Mouse (Mus musculus) ovary, adult 2 months (tissue): Measurements from ENCODE around the gene Tnfrsf4. TPM values are rescaled to one million over a fixed set of nuclear protein-coding genes. Genes with fewer than 3 reads are reported as not detected.

Experiments
- polyA plus RNA-seq: library from polyadenylated mRNA; depleted of rRNA; stranded (reverse); fragments of >200 nt; gene quantifications from 2 replicates; pipeline ENCODE4 v1.2.3, GENCODE M21; 2012; rRNA removed

Gene Tnfrsf4
- polyA plus RNA-seq = 3.9 and 6.8 TPM in 2 replicates

DNA sequence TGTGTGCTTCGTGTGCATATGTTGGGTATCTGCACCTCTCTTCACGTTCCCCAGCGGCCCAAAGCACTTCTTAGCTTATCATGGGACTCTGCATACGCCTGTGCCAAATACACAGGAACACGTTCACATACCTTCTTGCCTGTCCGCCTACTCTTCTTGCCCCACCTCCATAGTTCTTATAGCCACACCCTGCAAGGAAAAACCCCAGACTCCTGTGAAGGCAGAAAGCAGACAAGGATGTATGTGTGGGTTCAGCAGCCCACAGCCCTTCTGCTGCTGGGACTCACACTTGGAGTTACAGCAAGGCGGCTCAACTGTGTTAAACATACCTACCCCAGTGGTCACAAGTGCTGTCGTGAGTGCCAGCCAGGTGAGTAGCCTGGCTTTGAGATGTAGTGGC is at the start of gene Tnfrsf4:
Gene Tnfrsf4 (plus strand): TSS at position 207 of the 400 bp plus-strand sequence.

DNA sequence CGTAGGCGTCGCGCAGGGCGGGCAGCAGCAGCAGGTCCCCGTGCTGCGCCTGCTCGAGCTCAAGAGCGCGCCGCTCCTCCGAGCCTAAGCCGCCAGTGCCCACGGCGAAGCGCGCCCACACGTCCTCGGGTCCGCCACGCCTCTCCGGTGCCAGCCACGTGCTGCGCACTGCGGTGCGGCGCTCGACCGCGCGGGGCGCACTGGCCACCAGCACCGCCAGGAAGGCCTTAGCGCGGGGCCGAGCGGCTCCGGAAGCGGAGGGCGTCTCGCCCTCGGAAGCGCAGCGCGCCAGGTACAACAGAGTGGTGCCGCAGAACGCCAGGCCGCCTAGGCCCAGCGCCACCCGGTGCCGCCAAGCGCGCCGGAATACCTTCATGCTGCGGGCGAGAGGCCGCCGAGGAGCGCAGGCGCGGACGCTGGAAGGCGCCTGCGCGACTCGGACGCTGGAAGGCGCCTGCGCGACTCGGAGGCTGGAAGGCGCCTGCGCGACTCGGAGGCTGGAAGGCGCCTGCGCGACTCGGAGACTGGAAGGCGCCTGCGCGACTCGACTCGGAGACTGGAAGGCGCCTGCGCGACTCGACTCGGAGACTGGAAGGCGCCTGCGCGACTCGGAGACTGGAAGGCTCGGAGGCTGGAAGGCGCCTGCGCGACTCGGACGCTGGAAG is 21.3 kb upstream of the Tnfrsf4 start, which contains the start of the genes B3galt6 and Sdf4:
Gene B3galt6 (minus strand): TSS at position 409 of the 665 bp plus-strand sequence.
Gene Sdf4 (plus strand): TSS at position 632 of the 665 bp plus-strand sequence.

DNA sequence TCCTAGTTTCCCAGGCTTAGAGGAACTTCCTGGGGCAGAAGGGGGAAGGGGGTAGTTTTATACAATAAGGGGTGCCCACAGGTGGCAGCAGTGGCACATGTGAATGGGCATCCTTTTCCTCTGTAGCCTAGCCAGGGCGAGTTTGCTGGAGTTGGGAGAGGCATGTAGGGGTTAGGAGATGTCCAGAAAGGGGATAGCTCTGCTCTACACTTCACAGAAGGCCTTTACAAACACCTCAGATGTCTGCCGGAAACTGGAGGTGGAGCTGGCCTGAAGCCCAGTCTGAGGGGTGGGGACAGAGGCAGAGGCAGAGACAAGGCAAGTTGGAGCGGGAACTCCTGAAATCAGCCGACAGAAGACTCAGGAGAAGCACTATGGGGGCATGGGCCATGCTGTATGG is 12.4 kb downstream of the Tnfrsf4 start, which contains the start of gene Tnfrsf18:
Gene Tnfrsf18 (plus strand): TSS at position 152 of the 400 bp plus-strand sequence.

DNA sequence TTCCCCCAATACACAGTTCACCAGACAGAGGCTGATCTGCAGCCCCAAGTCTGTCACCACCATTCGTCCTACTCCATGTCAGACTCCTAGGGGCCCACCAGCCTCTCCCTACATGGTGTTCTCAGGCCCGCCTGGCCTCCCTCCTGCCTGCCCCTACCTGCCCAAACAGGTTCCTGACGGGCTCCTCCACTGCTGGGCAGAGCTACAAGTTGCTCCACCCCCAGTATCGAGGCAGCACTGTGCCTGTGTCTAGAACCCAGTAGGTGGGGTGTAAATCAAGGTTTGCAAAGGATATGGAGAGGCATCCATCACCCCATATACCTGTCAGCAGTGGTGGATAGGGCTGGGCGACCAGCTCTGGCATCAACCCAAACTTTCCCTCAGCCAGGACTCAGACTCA is 45.6 kb downstream of the Tnfrsf4 start, which contains the start of gene Ttll10:
Gene Ttll10 (minus strand): TSS at position 154 of the 400 bp plus-strand sequence.

Other genes with a start within 250 kb of the Tnfrsf4 start
- 38.0 and 45.5 TPM in 2 replicates for gene Vwa1, start 239.1 kb upstream of the Tnfrsf4 start, polyA plus RNA-seq
- gene Tmem88b, start 228.0 kb upstream of the Tnfrsf4 start, polyA plus RNA-seq = 0.81 and 0.84 TPM in 2 replicates
- 7.0 and 7.3 TPM in 2 replicates for gene Ankrd65, start 223.4 kb upstream of the Tnfrsf4 start, polyA plus RNA-seq
- gene Mrpl20, start 211.0 kb upstream of the Tnfrsf4 start, polyA plus RNA-seq = 47.9 and 50.3 TPM in 2 replicates
- gene Ccnl2, start 201.4 kb upstream of the Tnfrsf4 start, polyA plus RNA-seq = 79.1 and 80.1 TPM in 2 replicates
- gene Aurkaip1, start 182.6 kb upstream of the Tnfrsf4 start, polyA plus RNA-seq = 206 and 229 TPM in 2 replicates
- gene Mxra8, start 174.2 kb upstream of the Tnfrsf4 start, polyA plus RNA-seq = 550 and 561 TPM in 2 replicates
- gene Dvl1, start 166.4 kb upstream of the Tnfrsf4 start, polyA plus RNA-seq = 237 and 243 TPM in 2 replicates
- 1.3 and 1.4 TPM in 2 replicates for gene Tas1r3, start 150.5 kb upstream of the Tnfrsf4 start, polyA plus RNA-seq
- gene Cptp, start 144.4 kb upstream of the Tnfrsf4 start, polyA plus RNA-seq = 43.1 and 47.1 TPM in 2 replicates
- 49.6 and 63.3 TPM in 2 replicates for gene Ints11, start 144.3 kb upstream of the Tnfrsf4 start, polyA plus RNA-seq
- 142 and 148 TPM in 2 replicates for gene Pusl1, start 122.1 kb upstream of the Tnfrsf4 start, polyA plus RNA-seq
- 47.6 and 51.6 TPM in 2 replicates for gene Acap3, start 122.0 kb upstream of the Tnfrsf4 start, polyA plus RNA-seq
- 132 and 145 TPM in 2 replicates for gene Ube2j2, start 70.0 kb upstream of the Tnfrsf4 start, polyA plus RNA-seq
- 68.8 and 73.0 TPM in 2 replicates for gene C1qtnf12, start 51.5 kb upstream of the Tnfrsf4 start, polyA plus RNA-seq
- 24.3 and 26.5 TPM in 2 replicates for gene B3galt6, start 21.2 kb upstream of the Tnfrsf4 start, polyA plus RNA-seq
- 48.7 and 65.1 TPM in 2 replicates for gene Sdf4, start 21.0 kb upstream of the Tnfrsf4 start, polyA plus RNA-seq
- gene Tnfrsf18, start 12.3 kb downstream of the Tnfrsf4 start, polyA plus RNA-seq = 1.3 and 2.4 TPM in 2 replicates
- 12.9 and 21.0 TPM in 2 replicates for gene Ttll10, start 45.6 kb downstream of the Tnfrsf4 start, polyA plus RNA-seq
- 41.1 and 43.5 TPM in 2 replicates for gene 9430015G10Rik, start 96.1 kb downstream of the Tnfrsf4 start, polyA plus RNA-seq
- 2.4 and 3.2 TPM in 2 replicates for gene Rnf223, start 116.7 kb downstream of the Tnfrsf4 start, polyA plus RNA-seq
- 102 and 106 TPM in 2 replicates for gene Agrn, start 183.6 kb downstream of the Tnfrsf4 start, polyA plus RNA-seq
- gene Isg15, start 187.0 kb downstream of the Tnfrsf4 start, polyA plus RNA-seq = 11.5 and 19.8 TPM in 2 replicates
- gene AW011738, start 189.5 kb downstream of the Tnfrsf4 start, polyA plus RNA-seq = 2.3 and 3.2 TPM in 2 replicates
- gene Perm1, start 202.0 kb downstream of the Tnfrsf4 start, polyA plus RNA-seq = 0.47 and 0.60 TPM in 2 replicates
- 102 and 109 TPM in 2 replicates for gene Plekhn1, start 221.0 kb downstream of the Tnfrsf4 start, polyA plus RNA-seq
- 124 and 144 TPM in 2 replicates for gene Noc2l, start 222.2 kb downstream of the Tnfrsf4 start, polyA plus RNA-seq
- gene Samd11, start 241.8 kb downstream of the Tnfrsf4 start, polyA plus RNA-seq = 0.64 and 0.67 TPM in 2 replicates